ENCODE assay signal across 10 mouse cellular contexts in the genomic region with DNA sequence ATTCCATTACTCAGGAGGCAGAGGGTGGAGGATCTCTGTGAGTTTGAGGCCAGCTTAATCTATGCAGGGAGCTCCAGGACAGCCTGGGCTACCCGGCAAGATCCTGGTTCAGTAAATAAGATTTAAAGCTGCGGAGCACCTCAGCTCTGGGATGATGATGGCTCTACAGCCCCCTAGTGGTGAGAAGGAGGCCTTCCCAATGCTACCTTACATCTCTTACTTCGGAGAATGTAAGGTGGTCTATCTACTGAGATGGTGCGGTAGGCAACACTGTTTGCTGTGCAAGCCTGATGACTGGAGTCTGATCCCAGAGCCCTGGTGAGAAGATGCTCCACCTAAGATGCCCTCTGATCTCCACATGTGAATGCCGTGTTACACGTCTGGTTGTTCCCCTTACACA. TPM values are rescaled to one million over a fixed set of nuclear protein-coding genes. Genes with fewer than 3 reads are reported as not detected.
A peak's percentile ranks its signal among the peaks of the same experiment; 100 is the strongest.
DNase-seq lines count a peak whose midpoint lies in the region; ATAC-seq and TF ChIP-seq lines count a peak whose summit lies in the region.
"Had no signal": no experiment of that assay in that cellular context is flagged by ENCODE, and none has a peak within 500 bp of the region (broad histone marks: within the 10 kb centered on the region; RNA-seq: fewer than 3 reads in every experiment).

No protein-coding gene starts in this region.

- H3K4me1 ChIP-seq in E14TG2a.4 (replicated peaks; ENCODE audit: low read depth, low read length): no peaks in the 10 kb centered on the region
- H3K4me1 ChIP-seq in hindbrain, postnatal 0 days (ENCODE audit: insufficient read depth, low read length): no peaks in the 10 kb centered on the region

- peaks cover 42% of the 10 kb centered on the region for H3K36me3 ChIP-seq in E14TG2a.4 (ENCODE audit: insufficient read depth, low read length)
- H3K36me3 ChIP-seq in hindbrain, postnatal 0 days (ENCODE audit: insufficient read depth, low read length): peaks cover 15% of the 10 kb centered on the region; the same call in 1 of the 2 replicates

- peak; percentile 35 for DNase-seq in heart, postnatal 4 days
- DNase-seq in heart, adult 8-10 months (ENCODE audit: low spot score): no peak
- peak; percentile 52 to 60 for DNase-seq in cerebellum, postnatal 14 days
- peak; percentile 71 for DNase-seq in hindbrain, postnatal 0 days (ENCODE audit: low spot score)
- DNase-seq in gastrocnemius, postnatal 36 days: no peak
- DNase-seq in heart, postnatal 25 days (ENCODE audit: low spot score): no peak

- H3K9ac ChIP-seq in hindbrain, postnatal 0 days (replicated peaks; ENCODE audit: low read length): no peak overlapping the region

- H3K9me3 ChIP-seq in E14TG2a.4 (ENCODE audit: low read length): no peaks in the 10 kb centered on the region
- H3K9me3 ChIP-seq in hindbrain, postnatal 0 days (ENCODE audit: low read length): no peaks in the 10 kb centered on the region

- ATAC-seq in hindbrain, postnatal 0 days: peak; percentile 62; the same call in 1 of the 2 replicates
- peak; percentile 85 for ATAC-seq in megakaryocyte progenitor cell, adult 5-6 weeks (replicated peaks; ENCODE audit: poor library complexity)

- intact Hi-C loops in gastrocnemius, postnatal 36 days (cut with DNase I): no loop called here
- intact Hi-C loops in heart, postnatal 25 days (cut with DNase I): no loop called here

- H3K4me3 ChIP-seq in E14TG2a.4 (replicated peaks; ENCODE audit: low read length): no peak overlapping the region
- H3K4me3 ChIP-seq in hindbrain, postnatal 0 days (ENCODE audit: low read length): no peak overlapping the region

- peak; percentile 74 for TF ChIP-seq CTCF in E14TG2a.4 (conservative IDR thresholded peaks at IDR 0.05; ENCODE audit: low read length)
- peak; percentile 85 for TF ChIP-seq CTCF in hindbrain, postnatal 0 days (IDR thresholded peaks at IDR 0.05; ENCODE audit: low read depth)

- H3K27me3 ChIP-seq in E14TG2a.4 (ENCODE audit: insufficient read depth, low read length): no peaks in the 10 kb centered on the region
- no peaks in the 10 kb centered on the region for H3K27me3 ChIP-seq in hindbrain, postnatal 0 days (ENCODE audit: insufficient read depth, low read length)

- 47% methylated on average over 6 of the region's 6 CpGs for WGBS in hindbrain, postnatal 0 days

- no peak overlapping the region for H3K27ac ChIP-seq in hindbrain, postnatal 0 days

- H3K4me2 ChIP-seq in hindbrain, postnatal 0 days (ENCODE audit: low read depth, low read length): no peak overlapping the region

RNA-seq across cellular contexts. Expression of a gene that starts 17.5 kb away (rescaled TPM):
- total RNA-seq in heart, postnatal 4 days (2021): 10 to 100 TPM; 12.0 to 12.9 TPM
- total RNA-seq in heart, adult 8-10 months (2022): 10 to 100 TPM in 3 of 4 experiments, 1 to 10 TPM in 1; 7.6 to 19.1 (median 16.9) TPM
- total RNA-seq in hindbrain, postnatal 0 days (2014; rRNA removed): 4.0 and 11.4 TPM in 2 replicates
- 4.7 and 5.0 TPM in 2 replicates for polyA plus RNA-seq in hindbrain, postnatal 0 days (2015; fragmentation: Nextera tagmentation; extraction: Ambion mirVana)
- total RNA-seq in megakaryocyte progenitor cell, adult 5-6 weeks (2015): 8.7 and 12.5 TPM in 2 replicates
- 10.4 and 11.6 TPM in 2 replicates for total RNA-seq in megakaryocyte progenitor cell, adult 5-6 weeks (2017)
- 10 to 100 TPM in 1 of 2 experiments, 1 to 10 TPM in 1; 7.9 to 12.9 TPM for total RNA-seq in gastrocnemius, postnatal 36 days (2021)
- 10 to 100 TPM in 1 of 2 experiments, 1 to 10 TPM in 1; 4.2 to 19.9 TPM for total RNA-seq in heart, postnatal 25 days (2021)

RNA-seq across cellular contexts. Expression of a gene that starts 30.1 kb away (rescaled TPM):
- not detected for total RNA-seq in heart, postnatal 4 days (2021)
- total RNA-seq in heart, adult 8-10 months (2022): not detected
- not detected in 2 replicates for total RNA-seq in hindbrain, postnatal 0 days (2014; rRNA removed)
- polyA plus RNA-seq in hindbrain, postnatal 0 days (2015; fragmentation: Nextera tagmentation; extraction: Ambion mirVana): 0.74 and 0.79 TPM in 2 replicates
- total RNA-seq in megakaryocyte progenitor cell, adult 5-6 weeks (2015): not detected in 2 replicates
- not detected in 2 replicates for total RNA-seq in megakaryocyte progenitor cell, adult 5-6 weeks (2017)
- not detected for total RNA-seq in gastrocnemius, postnatal 36 days (2021)
- total RNA-seq in heart, postnatal 25 days (2021): not detected
- total RNA-seq: left cerebral cortex, adult 18-20 months had no signal
- polyA plus RNA-seq: stomach, embryonic 14.5 days had no signal

RNA-seq across cellular contexts. Expression of a gene that starts 30.8 kb away (rescaled TPM):
- 10 to 100 TPM; 83.2 to 86.2 TPM for total RNA-seq in heart, postnatal 4 days (2021)
- total RNA-seq in heart, adult 8-10 months (2022): 10 to 100 TPM; 51.7 to 66.2 (median 62.3) TPM
- total RNA-seq in hindbrain, postnatal 0 days (2014; rRNA removed): 34.2 and 35.2 TPM in 2 replicates
- polyA plus RNA-seq in hindbrain, postnatal 0 days (2015; fragmentation: Nextera tagmentation; extraction: Ambion mirVana): 56.3 and 57.0 TPM in 2 replicates
- 116 and 129 TPM in 2 replicates for total RNA-seq in megakaryocyte progenitor cell, adult 5-6 weeks (2015)
- 65.7 and 72.9 TPM in 2 replicates for total RNA-seq in megakaryocyte progenitor cell, adult 5-6 weeks (2017)
- total RNA-seq in gastrocnemius, postnatal 36 days (2021): 10 to 100 TPM; 48.7 to 49.6 TPM
- 10 to 100 TPM; 67.4 to 77.2 TPM for total RNA-seq in heart, postnatal 25 days (2021)

Comparison
In these comparisons a context has a peak if more than half of its experiments do, and no peak if none do; other contexts are left out.
1. DNase-seq: peak in heart, postnatal 4 days (single experiment), cerebellum, postnatal 14 days (2 of 2) and hindbrain, postnatal 0 days (single experiment); none in heart, adult 8-10 months (single experiment), gastrocnemius, postnatal 36 days (0 of 2) and heart, postnatal 25 days (single experiment).